Mouse (Mus musculus) frontal cortex, adult 2 months (tissue): Measurements from ENCODE around the gene Celsr1. TPM values are rescaled to one million over a fixed set of nuclear protein-coding genes. Genes with fewer than 3 reads are reported as not detected.

ENCODE experiments used
- DNase-seq, 2 experiments: peaks; one replicate each; pipeline ENCODE4 v3.0.0; 2022; ENCODE audit warnings: low spot score in 1 of 2; ENCODE audit errors: extremely low spot score in 1 of 2
- polyA plus RNA-seq: library from polyadenylated mRNA; depleted of rRNA; stranded (reverse); fragments of >200 nt; gene quantifications from 2 replicates; pipeline ENCODE4 v1.2.3, GENCODE M21; 2012; rRNA removed

Gene Celsr1
- polyA plus RNA-seq: 1.9 and 2.6 TPM in 2 replicates

GRCm38 (mm10) chr15:86033191-86033841 is at the start of gene Celsr1:
Gene Celsr1, minus strand, starts transcription at chr15:86033777.
- no peak for DNase-seq

- no peak for DNase-seq
Observed at GRCm38 (mm10) chr15:86083261-86083741, 49.7 kb upstream of the Celsr1 start.

- DNase-seq: peak in 1 of 2 experiments; percentile 67
Observed at GRCm38 (mm10) chr15:86082551-86082961, 49.0 kb upstream of the Celsr1 start.

GRCm38 (mm10) chr15:86081654-86082053 is 48.1 kb upstream of the Celsr1 start:
- no peak for DNase-seq

GRCm38 (mm10) chr15:86080408-86080807 is 46.8 kb upstream of the Celsr1 start:
- no peak for DNase-seq

GRCm38 (mm10) chr15:86079876-86080275 is 46.3 kb upstream of the Celsr1 start:
- no peak for DNase-seq

- no peak for DNase-seq
Observed at GRCm38 (mm10) chr15:86079467-86079866, 45.9 kb upstream of the Celsr1 start.

- no peak for DNase-seq
Observed at GRCm38 (mm10) chr15:86078481-86079216, 45.1 kb upstream of the Celsr1 start.

- DNase-seq: no peak
Observed at GRCm38 (mm10) chr15:86077934-86078333, 44.4 kb upstream of the Celsr1 start.

GRCm38 (mm10) chr15:86076378-86076777 is 42.8 kb upstream of the Celsr1 start:
- no peak for DNase-seq

GRCm38 (mm10) chr15:86076048-86076315 is 42.4 kb upstream of the Celsr1 start:
- no peak for DNase-seq

- no peak for DNase-seq
Observed at GRCm38 (mm10) chr15:86075305-86076047, 41.9 kb upstream of the Celsr1 start.

- DNase-seq: no peak
Observed at GRCm38 (mm10) chr15:86074171-86074937, 40.8 kb upstream of the Celsr1 start.

GRCm38 (mm10) chr15:86071166-86071565 is 37.6 kb upstream of the Celsr1 start:
- no peak for DNase-seq

GRCm38 (mm10) chr15:86070368-86070767 is 36.8 kb upstream of the Celsr1 start:
- DNase-seq: no peak

GRCm38 (mm10) chr15:86069011-86069791 is 35.6 kb upstream of the Celsr1 start:
- DNase-seq: no peak

GRCm38 (mm10) chr15:86067941-86068495 is 34.4 kb upstream of the Celsr1 start:
- no peak for DNase-seq

- DNase-seq: no peak
Observed at GRCm38 (mm10) chr15:86067581-86067910, 34.0 kb upstream of the Celsr1 start.

- peak in 1 of 2 experiments; percentile 75 for DNase-seq
Observed at GRCm38 (mm10) chr15:86066836-86067580, 33.4 kb upstream of the Celsr1 start.
